Mouse (Mus musculus) C2C12 (cell line): ENCODE measurements around the gene Phactr2. TPM values are rescaled to one million over a fixed set of nuclear protein-coding genes. Genes with fewer than 3 reads are reported as not detected.

Experiments
- H3K27me3 ChIP-seq: one replicate; pipeline ENCODE4 v1.6.1; 2011; ENCODE audit not compliant: control insufficient read depth, insufficient read depth, insufficient read length
- H3K36me3 ChIP-seq: one replicate; pipeline ENCODE4 v1.6.1; 2011; ENCODE audit not compliant: control insufficient read depth, insufficient read depth
- H3K4me3 ChIP-seq: one replicate; pipeline ENCODE4 v1.5.1; 2011; ENCODE audit warnings: mild to moderate bottlenecking, control low read depth; ENCODE audit not compliant: poor library complexity, insufficient read depth, severe bottlenecking
- H3K79me2 ChIP-seq: one replicate; pipeline ENCODE4 v1.6.1; 2011; ENCODE audit not compliant: control insufficient read depth, insufficient read depth
- H3K79me3 ChIP-seq: one replicate; pipeline ENCODE4 v1.6.1; 2011; ENCODE audit warnings: low read depth, control low read depth
- H3ac ChIP-seq: one replicate; pipeline ENCODE3; 2011; ENCODE audit warnings: low read depth; ENCODE audit not compliant: control insufficient read depth, insufficient read length
- CEBPB ChIP-seq: IDR thresholded peaks from one replicate; pipeline ENCODE4 v1.6.1; 2011; ENCODE audit warnings: low read depth, mild to moderate bottlenecking, control low read depth, moderate library complexity
- CTCF ChIP-seq: IDR thresholded peaks from one replicate; pipeline ENCODE4 v1.5.1; 2011; ENCODE audit not compliant: control insufficient read depth, insufficient read depth, insufficient read length
- FOSL1 ChIP-seq: IDR thresholded peaks from one replicate; pipeline ENCODE4 v1.8.0; 2011; ENCODE audit warnings: mild to moderate bottlenecking, low read length; ENCODE audit not compliant: poor library complexity, insufficient read depth, severe bottlenecking
- MAX ChIP-seq: IDR thresholded peaks from one replicate; pipeline ENCODE4 v1.6.1; 2011; ENCODE audit warnings: mild to moderate bottlenecking, control low read depth
- MYOD1 ChIP-seq: IDR thresholded peaks from one replicate; pipeline ENCODE4 v1.6.1; 2011; ENCODE audit warnings: low read depth; ENCODE audit not compliant: control insufficient read depth, insufficient read length
- MYOG ChIP-seq: IDR thresholded peaks from one replicate; pipeline ENCODE4 v1.6.1; 2011; ENCODE audit not compliant: control insufficient read depth, insufficient read length; ENCODE audit errors: extremely low read depth
- USF1 ChIP-seq: IDR thresholded peaks from one replicate; pipeline ENCODE4 v1.6.1; 2011; ENCODE audit warnings: low read depth, mild to moderate bottlenecking, control low read depth, moderate library complexity
- polyA plus RNA-seq: library from polyadenylated mRNA; unstranded; fragments of >200 nt; fragmentation: generic; extraction: Trizol; gene quantifications from one replicate; pipeline ENCODE4 v1.2.1, GENCODE M21; 2012; ENCODE audit warnings: missing spikeins

Phactr2 gene
- polyA plus RNA-seq, 1 experiment = not detected

- no peaks in the 10 kb centered on the region for H3K79me2 ChIP-seq
- peaks cover 4% of the 10 kb centered on the region for H3K27me3 ChIP-seq
- no peaks in the 10 kb centered on the region for H3K36me3 ChIP-seq
- no peak overlapping the region for H3ac ChIP-seq
- H3K4me3 ChIP-seq = no peak overlapping the region
- TF ChIP-seq CEBPB (no peak), MYOD1 (no peak), MYOG (no peak), MAX (no peak), USF1 (no peak), FOSL1 (no peak), CTCF (no peak)
- no peaks in the 10 kb centered on the region for H3K79me3 ChIP-seq
Observed at GRCm38 (mm10) chr10:13294886-13295285, 179.3 kb downstream of the Phactr2 start.

GRCm38 (mm10) chr10:13292026-13292425, 182.2 kb downstream of the Phactr2 start:
- H3K79me2 ChIP-seq = no peaks in the 10 kb centered on the region
- H3K27me3 ChIP-seq = peaks cover 4% of the 10 kb centered on the region
- no peaks in the 10 kb centered on the region for H3K36me3 ChIP-seq
- no peak for TF ChIP-seq FOSL1
- TF ChIP-seq MAX = no peak
- no peak for TF ChIP-seq CEBPB
- TF ChIP-seq CTCF = no peak
- no peak for TF ChIP-seq USF1
- no peak for TF ChIP-seq MYOG
- no peak for TF ChIP-seq MYOD1
- H3K4me3 ChIP-seq = no peak overlapping the region
- no peaks in the 10 kb centered on the region for H3K79me3 ChIP-seq
- H3ac ChIP-seq = no peak overlapping the region

GRCm38 (mm10) chr10:13289252-13289961, 184.8 kb downstream of the Phactr2 start:
- H3K79me3 ChIP-seq = no peaks in the 10 kb centered on the region
- no peak overlapping the region for H3K4me3 ChIP-seq
- peaks cover 4% of the 10 kb centered on the region for H3K27me3 ChIP-seq
- no peaks in the 10 kb centered on the region for H3K79me2 ChIP-seq
- H3K36me3 ChIP-seq = no peaks in the 10 kb centered on the region
- no peak overlapping the region for H3ac ChIP-seq
- TF ChIP-seq FOSL1 (no peak), USF1 (no peak), MYOG (no peak), MAX (no peak), MYOD1 (no peak), CEBPB (no peak), CTCF (no peak)

GRCm38 (mm10) chr10:13288296-13288695, 185.9 kb downstream of the Phactr2 start:
- no peaks in the 10 kb centered on the region for H3K36me3 ChIP-seq
- no peak overlapping the region for H3ac ChIP-seq
- H3K4me3 ChIP-seq = no peak overlapping the region
- no peaks in the 10 kb centered on the region for H3K79me3 ChIP-seq
- no peak for TF ChIP-seq MAX
- TF ChIP-seq CEBPB = no peak
- no peak for TF ChIP-seq CTCF
- TF ChIP-seq FOSL1 = no peak
- no peak for TF ChIP-seq USF1
- no peak for TF ChIP-seq MYOD1
- TF ChIP-seq MYOG = no peak
- H3K27me3 ChIP-seq = peaks cover 4% of the 10 kb centered on the region
- no peaks in the 10 kb centered on the region for H3K79me2 ChIP-seq

- Histone ChIP-seq H3K4me3 (no peak overlapping the region), H3K36me3 (no peaks in the 10 kb centered on the region), H3ac (no peak overlapping the region), H3K27me3 (no peaks in the 10 kb centered on the region), H3K79me3 (no peaks in the 10 kb centered on the region), H3K79me2 (no peaks in the 10 kb centered on the region)
- TF ChIP-seq FOSL1 (no peak), MYOD1 (no peak), MAX (no peak), CTCF (no peak), CEBPB (no peak), MYOG (no peak), USF1 (no peak)
Observed at GRCm38 (mm10) chr10:13283441-13283840, 190.8 kb downstream of the Phactr2 start.

GRCm38 (mm10) chr10:13280298-13280853, 193.8 kb downstream of the Phactr2 start:
- Histone ChIP-seq H3K4me3 (no peak overlapping the region), H3K79me2 (no peaks in the 10 kb centered on the region), H3K36me3 (no peaks in the 10 kb centered on the region), H3K79me3 (no peaks in the 10 kb centered on the region), H3K27me3 (no peaks in the 10 kb centered on the region), H3ac (no peak overlapping the region)
- TF ChIP-seq CEBPB (no peak), MAX (no peak), USF1 (no peak), MYOG (no peak), CTCF (no peak), MYOD1 (no peak), FOSL1 (no peak)
